Mouse (Mus musculus): Measurements from ENCODE around the gene Retreg1. TPM values are rescaled to one million over a fixed set of nuclear protein-coding genes. Genes with fewer than 3 reads are reported as not detected.

Gene Retreg1
- polyA plus RNA-seq, 1 experiment from 2014 or later, result 1.9 TPM

GRCm38 (mm10) chr15:25932937-25933684 lies 90.1 kb downstream of the Retreg1 start:
- Histone ChIP-seq H3K4me3 (no peak overlapping the region), H3K9me3 (replicated peaks) (no peaks in the 10 kb centered on the region), H3K27ac (peak overlapping the region; percentile 36; the same call in 1 of the 2 replicates), H3K4me1 (peaks cover 16% of the 10 kb centered on the region), H3K27me3 (ENCODE audit: low read depth, poor library complexity, severe bottlenecking) (no peaks in the 10 kb centered on the region), H3K36me3 (no peaks in the 10 kb centered on the region)
- no peak for DNase-seq (ENCODE audit: low spot score)
- whole genome bisulfite sequencing, result 73% methylated on average over 16 of the region's 16 CpGs

DNA sequence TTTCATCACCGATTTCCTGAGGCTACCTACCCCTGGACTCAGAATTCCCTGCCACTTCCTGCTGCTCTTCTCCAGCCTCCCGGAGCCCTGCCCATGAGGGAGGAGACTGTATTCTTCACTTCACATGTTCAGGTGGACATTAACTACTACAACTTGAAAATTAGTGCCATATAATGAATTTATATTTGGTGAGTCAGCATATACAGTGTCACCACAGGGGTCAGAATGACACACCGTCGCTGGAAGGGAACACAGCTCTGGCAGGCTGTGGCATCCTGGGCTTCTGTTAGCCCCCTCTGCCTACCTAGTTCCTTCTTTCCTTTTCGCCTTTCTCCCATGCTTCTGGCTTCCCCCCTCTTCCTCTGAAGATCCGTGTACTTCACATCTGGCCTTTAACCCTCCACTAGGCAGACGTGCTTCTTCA lies 90.7 kb downstream of the Retreg1 start:
- no peak overlapping the region for H3K27ac ChIP-seq
- no peaks in the 10 kb centered on the region for H3K36me3 ChIP-seq
- no peak overlapping the region for H3K4me3 ChIP-seq
- WGBS, result 77% methylated on average over 7 of the region's 7 CpGs
- no peaks in the 10 kb centered on the region for H3K9me3 ChIP-seq (replicated peaks)
- H3K4me1 ChIP-seq, result peaks cover 16% of the 10 kb centered on the region
- no peak for DNase-seq (ENCODE audit: low spot score)
- H3K27me3 ChIP-seq (ENCODE audit: low read depth, poor library complexity, severe bottlenecking), result no peaks in the 10 kb centered on the region

DNA sequence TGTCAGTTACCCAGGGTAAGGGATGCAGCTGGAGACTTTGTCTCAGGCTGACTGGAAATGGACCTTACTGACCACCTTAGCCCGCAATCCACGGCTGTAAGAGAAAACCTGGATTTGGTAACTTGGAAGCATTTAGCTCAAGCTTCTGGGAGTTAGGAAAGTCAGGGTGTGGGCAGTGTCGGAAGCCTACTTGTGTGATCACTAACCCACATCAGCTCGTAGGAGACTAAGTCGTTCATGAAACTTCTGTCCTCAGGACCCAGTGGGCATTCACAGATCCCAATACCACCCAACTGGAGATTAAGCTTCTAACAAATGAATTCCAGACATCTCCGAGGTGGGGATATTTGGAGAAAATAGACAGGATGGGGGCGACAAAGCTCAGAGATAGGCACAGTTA lies 91.4 kb downstream of the Retreg1 start:
- Histone ChIP-seq H3K4me1 (peaks cover 13% of the 10 kb centered on the region), H3K27ac (no peak overlapping the region), H3K27me3 (ENCODE audit: low read depth, poor library complexity, severe bottlenecking) (no peaks in the 10 kb centered on the region), H3K36me3 (no peaks in the 10 kb centered on the region), H3K4me3 (no peak overlapping the region), H3K9me3 (replicated peaks) (no peaks in the 10 kb centered on the region)
- 87% methylated on average over 7 of the region's 7 CpGs for WGBS
- no peak for DNase-seq (ENCODE audit: low spot score)

GRCm38 (mm10) chr15:25938496-25938895 lies 95.5 kb downstream of the Retreg1 start:
- no peak for DNase-seq (ENCODE audit: low spot score)
- Histone ChIP-seq H3K27ac (no peak overlapping the region), H3K4me1 (peaks cover 12% of the 10 kb centered on the region), H3K4me3 (no peak overlapping the region), H3K9me3 (replicated peaks) (no peaks in the 10 kb centered on the region), H3K27me3 (ENCODE audit: low read depth, poor library complexity, severe bottlenecking) (no peaks in the 10 kb centered on the region), H3K36me3 (no peaks in the 10 kb centered on the region)
- 88% methylated on average over 7 of the region's 7 CpGs for WGBS

DNA sequence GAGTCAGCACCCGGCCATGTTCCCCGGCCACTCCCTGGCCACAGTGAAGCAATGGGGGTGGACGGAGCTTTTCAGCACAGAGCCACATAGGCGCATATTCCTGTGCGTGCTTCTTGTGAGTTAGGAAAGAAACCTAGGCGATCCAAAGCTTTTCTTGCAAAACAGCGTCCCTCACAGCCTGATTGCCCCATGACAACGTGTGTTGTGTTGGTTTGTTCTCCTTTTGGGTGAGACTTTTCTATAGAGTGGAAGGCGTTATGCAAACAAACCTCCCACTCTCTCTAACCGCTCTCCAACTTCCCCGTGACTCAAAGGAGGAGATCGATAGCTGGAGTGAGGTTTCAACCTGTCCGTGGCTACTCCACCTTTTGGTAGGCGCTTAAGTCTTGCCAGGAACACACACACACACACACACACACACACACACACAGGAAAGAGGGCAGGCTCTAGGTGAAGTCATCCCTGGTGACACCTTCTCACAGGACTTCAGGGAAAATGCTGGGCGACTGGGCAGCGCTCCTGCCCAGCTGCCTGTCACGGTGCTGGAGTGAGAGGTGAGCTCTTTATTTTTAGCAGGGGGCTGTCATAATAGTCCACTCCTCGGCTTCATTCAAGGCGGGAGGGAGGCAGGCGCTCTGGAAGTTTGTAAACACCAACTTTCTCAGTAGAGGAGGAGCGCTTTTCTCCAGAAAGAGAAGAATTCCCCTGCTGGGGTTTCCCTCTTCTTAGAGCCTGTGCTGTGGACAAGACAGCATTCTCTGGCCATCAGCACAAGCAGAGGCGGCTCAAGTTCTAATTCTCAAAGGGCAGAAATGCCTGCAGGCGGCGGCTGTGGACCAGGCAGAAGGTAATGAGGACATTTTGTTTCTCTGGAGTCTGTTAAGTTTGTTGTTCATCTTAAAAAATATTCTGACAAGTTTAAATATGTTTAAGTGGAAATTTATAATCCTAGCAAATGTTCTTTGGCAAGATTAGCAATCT lies 97.7 kb downstream of the Retreg1 start:
- H3K36me3 ChIP-seq, result no peaks in the 10 kb centered on the region
- no peaks in the 10 kb centered on the region for H3K9me3 ChIP-seq (replicated peaks)
- H3K4me1 ChIP-seq, result peaks cover 7% of the 10 kb centered on the region
- DNase-seq (ENCODE audit: low spot score), result no peak
- 42% methylated on average over 24 of the region's 24 CpGs for WGBS
- no peak overlapping the region for H3K27ac ChIP-seq
- peak overlapping the region; percentile 17 for H3K4me3 ChIP-seq
- H3K27me3 ChIP-seq (ENCODE audit: low read depth, poor library complexity, severe bottlenecking), result no peaks in the 10 kb centered on the region

GRCm38 (mm10) chr15:25941514-25941913 lies 98.5 kb downstream of the Retreg1 start:
- H3K9me3 ChIP-seq (replicated peaks), result no peaks in the 10 kb centered on the region
- WGBS, result 89% methylated on average over 11 of the region's 11 CpGs
- no peak overlapping the region for H3K4me3 ChIP-seq
- H3K36me3 ChIP-seq, result no peaks in the 10 kb centered on the region
- H3K27me3 ChIP-seq (ENCODE audit: low read depth, poor library complexity, severe bottlenecking), result no peaks in the 10 kb centered on the region
- H3K27ac ChIP-seq, result no peak overlapping the region
- peaks cover 7% of the 10 kb centered on the region for H3K4me1 ChIP-seq
- no peak for DNase-seq (ENCODE audit: low spot score)

GRCm38 (mm10) chr15:25942415-25942814 lies 99.4 kb downstream of the Retreg1 start:
- no peak overlapping the region for H3K4me3 ChIP-seq

DNA sequence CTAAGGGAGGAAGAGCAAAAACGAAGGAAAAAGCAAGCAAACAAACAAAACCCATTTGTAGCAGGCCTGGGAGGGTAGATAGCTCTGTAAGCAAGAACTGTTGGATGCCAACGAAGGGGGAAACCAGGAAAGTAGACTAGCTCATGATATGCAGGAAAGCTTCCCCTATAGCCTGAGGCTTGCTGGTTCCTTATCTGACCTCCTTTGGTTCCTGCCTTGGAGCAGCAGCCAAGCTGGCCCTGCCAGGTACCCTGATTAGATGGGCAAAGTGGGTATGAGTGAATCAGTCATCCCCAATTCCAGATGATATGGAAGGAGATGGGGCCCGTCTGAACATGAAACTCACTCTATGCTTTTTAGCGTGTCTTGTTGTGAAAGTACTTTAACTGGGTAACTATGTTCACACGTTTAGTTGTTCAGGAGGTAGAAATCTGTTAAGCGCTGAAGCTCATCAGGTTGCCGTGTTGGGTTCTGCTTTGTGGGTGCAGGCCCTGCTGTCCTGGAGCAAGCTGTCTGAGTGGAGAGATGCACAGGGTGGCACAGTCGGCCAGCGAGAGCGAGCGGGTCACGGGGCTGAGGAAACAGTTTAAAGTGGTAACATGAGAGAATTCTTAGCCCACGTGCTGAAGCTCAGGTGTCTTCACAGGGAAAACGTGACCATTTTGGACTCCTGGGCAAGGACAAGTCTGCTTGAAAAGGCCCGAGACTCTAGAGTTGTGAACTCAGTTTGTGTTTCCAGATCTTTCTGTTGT lies 100.6 kb downstream of the Retreg1 start:
- H3K4me3 ChIP-seq, result no peak overlapping the region
- no peaks in the 10 kb centered on the region for H3K27me3 ChIP-seq (ENCODE audit: low read depth, poor library complexity, severe bottlenecking)
- H3K27ac ChIP-seq, result no peak overlapping the region
- whole genome bisulfite sequencing, result 91% methylated on average over 15 of the region's 15 CpGs
- peaks cover 7% of the 10 kb centered on the region for H3K4me1 ChIP-seq
- H3K9me3 ChIP-seq (replicated peaks), result no peaks in the 10 kb centered on the region
- no peaks in the 10 kb centered on the region for H3K36me3 ChIP-seq
- DNase-seq (ENCODE audit: low spot score), result no peak

More at GRCm38 (mm10) chr15:25942415-25942814, 99.4 kb downstream of the Retreg1 start:
- peaks cover 7% of the 10 kb centered on the region for H3K4me1 ChIP-seq
- no peak for DNase-seq (ENCODE audit: low spot score)
- H3K9me3 ChIP-seq (replicated peaks), result no peaks in the 10 kb centered on the region
- H3K36me3 ChIP-seq, result no peaks in the 10 kb centered on the region
- H3K27me3 ChIP-seq (ENCODE audit: low read depth, poor library complexity, severe bottlenecking), result no peaks in the 10 kb centered on the region
- WGBS, result 86% methylated on average over 4 of the region's 4 CpGs
- no peak overlapping the region for H3K27ac ChIP-seq

GRCm38 (mm10) chr15:25945224-25945623 lies 102.2 kb downstream of the Retreg1 start:
- WGBS, result 77% methylated on average over 8 of the region's 8 CpGs
- Histone ChIP-seq H3K9me3 (replicated peaks) (no peaks in the 10 kb centered on the region), H3K27ac (no peak overlapping the region), H3K27me3 (ENCODE audit: low read depth, poor library complexity, severe bottlenecking) (no peaks in the 10 kb centered on the region), H3K36me3 (no peaks in the 10 kb centered on the region), H3K4me3 (no peak overlapping the region), H3K4me1 (peaks cover 7% of the 10 kb centered on the region)
- DNase-seq (ENCODE audit: low spot score), result no peak

GRCm38 (mm10) chr15:25946482-25946881 lies 103.5 kb downstream of the Retreg1 start:
- Histone ChIP-seq H3K27me3 (ENCODE audit: low read depth, poor library complexity, severe bottlenecking) (no peaks in the 10 kb centered on the region), H3K36me3 (no peaks in the 10 kb centered on the region), H3K4me3 (no peak overlapping the region), H3K27ac (no peak overlapping the region), H3K9me3 (replicated peaks) (no peaks in the 10 kb centered on the region), H3K4me1 (no peaks in the 10 kb centered on the region)
- WGBS, result 92% methylated on average over 7 of the region's 7 CpGs
- no peak for DNase-seq (ENCODE audit: low spot score)

DNA sequence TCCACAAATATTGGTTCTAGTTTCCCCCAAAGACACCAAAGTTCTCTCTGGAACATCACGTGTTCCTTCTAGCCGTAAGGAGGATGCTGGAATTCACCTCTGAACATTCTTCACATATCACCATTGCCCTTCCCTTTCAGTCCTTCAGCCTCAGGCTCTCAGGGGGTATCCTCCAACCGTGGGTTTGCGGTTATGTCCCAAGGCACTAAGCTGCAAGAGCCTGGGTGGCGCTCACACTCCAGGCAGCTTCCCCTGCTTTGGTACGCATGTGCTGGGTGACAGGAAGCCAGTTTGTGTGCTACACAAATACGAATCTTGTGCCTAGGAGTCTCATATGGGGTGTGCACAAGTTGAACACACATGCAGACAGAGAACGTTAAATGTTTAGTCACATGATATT lies 104.4 kb downstream of the Retreg1 start:
- no peaks in the 10 kb centered on the region for H3K4me1 ChIP-seq
- H3K9me3 ChIP-seq (replicated peaks), result no peaks in the 10 kb centered on the region
- WGBS, result 84% methylated on average over 8 of the region's 8 CpGs
- H3K27ac ChIP-seq, result no peak overlapping the region
- no peaks in the 10 kb centered on the region for H3K27me3 ChIP-seq (ENCODE audit: low read depth, poor library complexity, severe bottlenecking)
- H3K4me3 ChIP-seq, result no peak overlapping the region
- DNase-seq (ENCODE audit: low spot score), result no peak
- no peaks in the 10 kb centered on the region for H3K36me3 ChIP-seq

- no peaks in the 10 kb centered on the region for H3K4me1 ChIP-seq
- no peak overlapping the region for H3K4me3 ChIP-seq
- no peak for DNase-seq (ENCODE audit: low spot score)
- H3K36me3 ChIP-seq, result no peaks in the 10 kb centered on the region
- H3K27me3 ChIP-seq (ENCODE audit: low read depth, poor library complexity, severe bottlenecking), result no peaks in the 10 kb centered on the region
- no peak overlapping the region for H3K27ac ChIP-seq
- H3K9me3 ChIP-seq (replicated peaks), result no peaks in the 10 kb centered on the region
- 87% methylated on average over 26 of the region's 26 CpGs for WGBS
Observed at GRCm38 (mm10) chr15:25948257-25949223, 105.6 kb downstream of the Retreg1 start.

Data from limb, embryonic 10.5 days (tissue).